Mouse (Mus musculus) gastrocnemius, postnatal 36 days (tissue): ENCODE results near the gene Rac2. TPM values are rescaled to one million over a fixed set of nuclear protein-coding genes. Genes with fewer than 3 reads are reported as not detected.
A peak's percentile ranks its signal among the peaks of the same experiment; 100 is the strongest.

ENCODE experiments used
- DNase-seq, 2 experiments: peaks; one replicate each; pipeline ENCODE4 v3.0.0; 2022
- intact Hi-C: fragments of 180-260 bp; cut with DNase I; formaldehyde crosslinking; loops from one replicate; pipeline ENCODE4 v1.15.1; 2025
- total RNA-seq, 2 experiments: library from RNA; stranded (reverse); gene quantifications; 2 replicates each; pipeline ENCODE4 v1.2.3; 2021

Gene Rac2
- total RNA-seq, 2 experiments from 2014 or later, result 0.42 to 1.4 TPM

DNA sequence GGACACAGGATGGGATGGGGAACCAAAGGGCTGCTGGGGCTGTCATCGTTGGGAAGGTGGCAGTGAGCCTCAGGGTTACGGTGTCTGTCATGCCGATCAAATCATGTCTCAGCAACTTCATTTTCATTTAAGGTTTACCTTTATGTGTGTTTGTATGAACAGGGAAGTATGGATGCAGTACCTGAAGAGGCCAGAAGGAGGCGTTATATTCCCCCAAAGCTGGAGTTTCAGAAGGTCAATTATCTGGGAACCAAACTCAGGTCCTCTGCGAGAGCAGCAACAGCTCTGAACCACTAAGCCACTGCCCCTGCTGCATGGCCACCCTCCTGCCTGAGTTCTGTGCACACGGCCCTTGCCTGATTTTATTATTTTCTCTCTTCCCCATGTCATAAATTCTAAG, 18.2 kb upstream of the Rac2 start:
- intact Hi-C loops, result no loop called here
- no peak for DNase-seq

DNA sequence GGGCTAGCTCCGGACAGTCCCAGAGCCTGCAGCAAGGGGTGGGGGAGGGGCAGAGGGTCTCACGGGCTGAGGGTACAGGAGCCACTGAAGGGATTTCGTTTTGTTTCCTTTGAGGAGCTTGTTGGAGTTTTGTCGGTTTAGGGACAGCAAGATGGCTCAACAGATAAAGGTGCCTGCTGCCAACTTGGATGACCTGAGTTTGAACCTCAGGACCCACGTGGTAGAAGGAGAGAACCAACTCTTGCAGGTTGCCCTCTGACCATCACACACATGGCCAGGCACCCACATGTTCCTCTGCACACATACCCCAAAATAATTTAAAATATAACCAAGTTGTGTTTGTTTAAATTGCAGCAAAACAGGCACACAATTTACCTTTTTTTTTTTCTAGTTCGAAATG, 17.4 kb upstream of the Rac2 start:
- intact Hi-C loops, result no loop called here
- no peak for DNase-seq

- intact Hi-C loops, result no loop called here
Measured at GRCm38 (mm10) chr15:78588900-78589299, 16.3 kb upstream of the Rac2 start.

DNA sequence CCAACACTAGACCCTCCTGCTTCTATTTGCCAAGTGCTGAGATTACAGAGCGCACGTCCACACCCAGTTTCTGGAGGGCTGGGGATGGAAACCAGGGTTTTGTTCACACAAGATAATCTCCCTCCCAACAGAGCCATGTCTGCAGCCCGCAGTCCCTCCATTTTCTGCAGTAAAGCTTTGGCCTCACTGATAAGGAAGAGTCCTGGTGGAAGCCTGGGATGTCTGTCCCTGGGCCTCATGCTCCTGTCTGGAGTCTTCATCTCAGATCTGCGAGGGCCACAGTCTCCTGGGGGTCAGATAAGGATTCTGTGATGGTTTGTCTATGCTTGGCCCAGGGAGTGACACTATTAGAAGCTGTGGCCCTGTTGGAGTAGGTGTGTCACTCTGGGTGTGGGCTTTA, 15.5 kb upstream of the Rac2 start:
- no peak for DNase-seq
- intact Hi-C loops, result no loop called here

More at GRCm38 (mm10) chr15:78588900-78589299, 16.3 kb upstream of the Rac2 start:
- no peak for DNase-seq

DNA sequence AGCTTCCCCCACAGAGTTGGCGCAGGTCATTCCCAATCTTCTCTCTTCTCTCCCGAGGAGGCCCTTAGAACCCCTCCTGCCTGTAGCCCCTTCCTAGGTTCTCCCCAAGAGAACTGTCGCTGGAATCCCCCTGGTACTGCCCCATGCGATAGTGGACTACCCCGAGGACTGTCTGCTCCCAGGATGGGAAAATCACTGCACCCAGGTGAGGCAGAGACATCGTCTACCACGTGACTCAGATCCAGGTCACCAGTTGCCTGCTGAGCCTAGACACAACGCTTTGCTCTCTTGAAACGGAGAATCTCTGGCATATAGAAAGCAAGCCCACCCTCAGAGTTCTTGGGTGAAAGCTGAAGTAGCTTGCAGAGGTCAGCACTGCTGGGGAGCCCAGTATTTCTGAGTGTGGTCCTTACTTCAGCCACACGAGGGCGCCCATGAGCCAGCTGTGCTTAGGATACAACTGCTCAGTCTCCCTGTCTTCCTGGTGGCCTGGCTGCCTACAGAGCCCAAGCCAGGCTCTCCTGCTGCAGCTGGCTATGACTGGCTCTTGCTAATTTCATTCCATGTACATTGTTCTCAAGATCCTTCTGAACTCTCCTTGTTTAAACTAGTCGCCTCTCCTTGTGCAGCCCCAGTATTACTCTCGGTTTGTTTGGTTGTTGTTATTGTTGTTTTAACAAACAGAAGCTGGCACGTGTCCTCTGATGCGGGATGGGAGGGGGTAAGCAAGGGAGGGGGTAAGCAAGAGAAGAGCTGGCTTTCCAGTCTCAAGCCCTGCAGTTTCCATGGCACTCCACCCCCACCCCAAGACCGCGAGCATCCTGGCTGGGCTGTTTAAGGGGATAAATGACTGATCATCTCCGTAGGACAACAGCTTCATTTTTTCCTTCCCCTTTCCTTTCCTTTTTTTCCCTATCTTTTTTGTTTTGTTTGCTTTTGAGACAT, 14.7 kb upstream of the Rac2 start:
- intact Hi-C loops, result no loop called here
- DNase-seq, result peak; percentile 69 to 83

DNA sequence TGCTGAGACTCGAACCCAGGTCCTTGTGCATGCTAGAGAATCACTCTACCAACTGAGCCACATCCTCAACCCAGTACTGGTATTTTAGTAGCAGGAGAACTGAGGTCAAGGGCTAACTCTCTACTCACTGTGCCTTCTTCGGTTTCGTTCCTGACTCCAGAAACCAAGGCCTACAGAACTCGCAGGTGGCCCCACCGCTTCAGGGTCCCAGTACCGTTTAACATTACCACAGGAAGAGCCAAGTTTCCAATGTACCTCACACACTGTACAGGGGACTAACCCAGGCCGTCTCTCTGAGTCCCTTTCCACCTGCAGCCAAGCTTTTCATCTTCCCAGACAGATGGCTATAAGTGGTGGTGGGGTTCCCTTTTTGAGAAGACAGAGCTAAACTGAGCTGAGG, 12.8 kb upstream of the Rac2 start:
- intact Hi-C loops, result no loop called here
- no peak for DNase-seq

DNA sequence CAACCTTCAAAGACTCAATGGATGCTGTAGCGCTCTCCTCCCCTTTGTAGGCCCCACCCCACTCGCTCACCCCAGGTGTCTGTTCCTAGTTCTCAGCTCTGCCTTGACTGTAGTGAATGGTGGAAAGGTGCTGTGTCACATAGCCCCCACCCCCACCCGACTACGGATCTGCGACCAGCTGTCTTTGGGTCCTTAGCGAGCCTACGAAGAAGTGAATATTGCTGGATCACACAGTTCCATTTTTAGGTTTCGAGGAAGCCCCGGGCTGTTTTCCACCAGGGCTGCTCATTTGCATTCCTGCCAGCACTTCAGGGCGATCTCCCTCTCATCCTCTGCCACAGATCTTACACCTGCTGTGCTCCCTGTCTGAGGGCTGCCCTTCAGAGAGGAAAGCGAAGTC, 10.8 kb upstream of the Rac2 start:
- intact Hi-C loops, result loop anchor here (5.0 kb wide), 2 partner anchors 71 to 136 kb away; no protein-coding TSS in a partner anchor

DNA sequence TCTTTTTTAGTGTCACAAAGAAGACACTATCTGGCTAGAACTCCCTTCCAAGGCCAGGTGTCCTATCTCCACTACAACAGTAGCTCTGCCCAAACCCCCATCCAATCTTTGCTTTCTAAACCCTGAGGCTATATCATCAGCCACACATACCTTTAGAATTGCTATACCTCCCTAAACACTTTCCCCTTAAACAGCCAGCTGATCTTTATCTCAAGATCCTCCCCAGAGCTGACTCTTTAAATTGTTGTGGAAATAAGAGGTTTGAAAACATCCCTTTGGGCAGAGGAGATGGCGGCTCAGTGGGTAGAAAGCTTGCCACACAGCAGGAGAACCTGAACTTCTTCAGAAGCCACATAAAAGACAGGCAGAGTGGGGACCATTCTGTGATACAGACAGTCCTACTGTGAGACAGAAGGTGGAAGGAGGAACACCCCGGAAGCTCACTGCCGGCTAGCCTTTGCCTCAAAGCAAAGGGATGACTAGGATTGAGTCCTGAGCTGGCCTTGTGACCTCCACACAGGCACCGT, 3.8 kb upstream of the Rac2 start:
- no peak for DNase-seq
- intact Hi-C loops, result no loop called here

More for the DNA sequence above, 10.8 kb upstream of the Rac2 start:
- DNase-seq, result peak in 1 of 2 experiments; percentile 38

DNA sequence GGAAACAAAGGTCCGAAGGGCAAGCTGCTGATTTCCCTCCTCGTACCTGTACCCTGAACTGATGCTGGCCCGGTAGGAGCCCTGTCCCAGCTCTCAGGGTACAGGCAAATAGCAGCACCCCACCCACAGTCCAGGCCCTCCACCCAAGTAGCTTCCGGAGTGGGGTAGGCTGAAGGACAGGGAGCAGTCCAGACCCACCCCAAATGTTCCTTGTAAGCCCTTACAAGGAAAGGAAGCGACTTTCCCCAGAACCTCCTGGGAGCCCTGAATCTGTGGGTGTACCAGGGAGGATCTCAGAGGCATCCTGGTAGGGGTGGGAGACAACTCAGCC, 348 bp downstream of the Rac2 start:
- DNase-seq, result no peak
- intact Hi-C loops, result no loop called here

GRCm38 (mm10) chr15:78571554-78572269, 871 bp downstream of the Rac2 start:
- no peak for DNase-seq
- intact Hi-C loops, result no loop called here

DNA sequence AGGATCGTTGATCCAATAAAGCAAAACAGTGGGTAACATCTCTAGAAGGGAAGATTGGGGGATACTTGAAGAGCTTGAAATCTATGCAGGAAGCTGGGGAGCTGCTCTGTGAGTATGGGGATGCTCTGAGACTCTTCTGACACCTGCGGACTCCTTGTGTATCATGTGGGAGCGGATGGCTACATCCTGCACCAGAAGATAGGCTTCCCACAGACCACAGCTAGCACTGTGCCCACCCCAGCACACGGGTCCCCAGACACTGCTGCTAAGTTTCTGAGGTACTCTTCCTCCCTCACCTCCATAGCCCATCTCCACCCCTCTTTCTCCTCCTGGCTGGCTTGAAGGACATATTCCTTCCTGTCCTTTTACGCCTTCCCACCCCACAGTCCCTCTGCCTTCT, 2.4 kb downstream of the Rac2 start:
- intact Hi-C loops, result no loop called here

GRCm38 (mm10) chr15:78567608-78568120, 4.9 kb downstream of the Rac2 start:
- no peak for DNase-seq
- intact Hi-C loops, result no loop called here

More for the DNA sequence above, 2.4 kb downstream of the Rac2 start:
- DNase-seq, result no peak

DNA sequence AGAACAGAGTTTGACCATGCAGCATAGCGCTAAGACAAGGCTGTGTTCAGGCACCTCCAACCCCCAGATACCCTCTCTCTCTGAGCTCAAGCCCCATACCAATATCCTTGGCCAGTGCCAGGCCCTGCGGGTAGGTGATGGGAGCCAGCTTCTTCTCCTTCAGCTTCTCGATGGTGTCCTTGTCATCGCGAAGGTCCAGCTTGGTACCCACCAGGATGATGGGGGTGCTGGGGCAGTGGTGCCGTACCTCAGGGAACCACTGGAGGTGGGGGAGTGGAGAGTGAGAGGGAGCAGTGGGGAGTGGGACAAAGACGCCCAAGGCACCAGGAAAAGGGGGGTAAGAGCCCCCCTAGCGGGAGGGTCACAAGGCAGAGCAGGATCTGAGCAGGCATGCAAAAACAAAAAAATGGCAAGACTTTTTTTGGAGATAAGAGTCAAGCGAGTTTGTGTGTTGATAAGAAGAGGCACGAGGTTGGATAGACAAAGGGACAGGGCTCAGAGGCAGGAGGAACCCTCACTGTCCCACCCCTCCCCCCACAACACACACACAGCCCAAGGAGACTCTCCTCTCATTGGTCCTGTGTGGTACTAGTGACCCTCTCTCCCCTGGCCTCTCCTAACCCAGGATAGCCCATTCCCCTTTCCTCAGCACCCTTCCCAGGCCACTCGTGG, 7.7 kb downstream of the Rac2 start:
- no peak for DNase-seq
- intact Hi-C loops, result no loop called here

GRCm38 (mm10) chr15:78563937-78564336, 8.6 kb downstream of the Rac2 start:
- DNase-seq, result no peak
- intact Hi-C loops, result no loop called here

- intact Hi-C loops, result no loop called here
- no peak for DNase-seq
Measured at GRCm38 (mm10) chr15:78563344-78563743, 9.2 kb downstream of the Rac2 start.

DNA sequence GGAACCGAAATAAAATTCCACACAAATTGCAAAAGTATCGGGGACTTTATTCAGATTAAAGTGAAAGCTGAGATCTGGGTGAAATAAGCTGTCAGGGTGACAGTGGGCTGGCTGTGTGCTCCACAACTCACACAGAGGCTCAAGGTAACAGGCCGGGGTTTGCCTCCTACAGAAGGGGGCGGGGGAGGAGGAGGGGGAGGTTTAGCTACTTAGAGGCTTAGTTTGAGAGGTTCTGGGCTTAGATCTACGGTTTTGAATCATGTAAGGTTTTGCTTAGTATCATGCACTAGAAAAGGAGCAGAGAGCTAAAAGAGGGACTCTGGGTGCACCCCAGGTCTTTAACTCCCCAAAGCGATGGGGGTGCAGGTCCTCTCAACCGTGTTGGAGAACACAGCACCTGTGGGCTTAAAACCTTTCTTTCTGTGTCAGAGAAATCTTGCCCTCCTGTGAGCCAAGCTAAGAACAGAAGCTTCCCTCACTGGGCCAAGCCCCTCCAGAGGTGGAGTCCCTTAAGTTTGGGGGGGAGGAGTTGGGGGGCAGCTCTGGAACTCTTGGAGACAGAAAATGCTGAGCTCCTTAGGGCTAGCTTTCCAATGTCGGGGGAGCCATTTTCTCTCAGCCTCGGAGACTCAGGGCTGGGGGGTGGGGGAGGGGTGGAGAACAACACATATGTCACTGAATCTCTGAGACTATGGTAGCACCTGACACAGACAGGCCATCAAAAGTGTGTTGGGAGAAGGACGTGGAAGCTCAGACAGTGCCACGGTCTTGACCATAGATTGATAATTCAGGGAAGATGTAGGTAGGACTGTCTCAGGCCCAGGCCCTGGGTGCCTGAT, 13.2 kb downstream of the Rac2 start:
- intact Hi-C loops, result no loop called here

GRCm38 (mm10) chr15:78557693-78558535, 14.7 kb downstream of the Rac2 start:
- intact Hi-C loops, result no loop called here
- DNase-seq, result no peak

More for the DNA sequence above, 13.2 kb downstream of the Rac2 start:
- no peak for DNase-seq

DNA sequence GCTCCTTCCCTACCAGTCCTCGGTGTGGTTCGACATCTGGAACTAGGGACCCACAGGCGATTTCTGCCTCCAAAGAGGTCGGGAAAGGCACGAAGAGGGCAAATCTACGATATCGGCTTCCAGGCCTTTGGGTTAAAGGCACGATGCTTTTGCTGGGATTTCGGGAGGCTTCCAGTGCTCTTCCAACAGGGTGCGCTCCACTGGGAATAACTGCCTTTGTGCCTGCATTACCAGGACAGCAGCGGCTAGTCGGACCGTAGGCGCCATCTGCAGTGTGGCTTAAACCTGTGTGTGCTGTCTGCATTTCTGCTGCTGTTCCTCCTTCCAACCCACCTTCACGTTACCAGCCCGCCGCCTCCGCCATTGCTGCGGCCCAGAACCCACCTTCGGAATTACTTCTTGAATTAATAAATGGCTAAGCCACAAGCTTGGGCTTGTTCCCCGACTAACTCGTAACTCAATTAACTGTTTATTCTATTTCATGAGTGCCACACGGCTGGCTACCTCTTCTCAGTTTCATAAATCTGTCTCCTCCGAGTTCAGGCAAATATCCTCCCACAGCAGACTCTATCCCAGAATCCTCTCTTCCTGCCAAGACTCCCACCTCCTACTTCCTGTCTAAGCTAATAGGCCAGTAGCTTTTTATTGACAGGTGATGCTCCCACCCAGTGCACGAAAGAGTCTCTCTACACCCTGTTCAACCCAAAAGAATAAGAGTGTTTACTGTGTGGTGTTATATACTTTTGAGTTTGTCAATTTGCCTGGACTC, 17.9 kb downstream of the Rac2 start:
- no peak for DNase-seq
- intact Hi-C loops, result no loop called here
